Mouse (Mus musculus): Measurements from ENCODE around the gene Steap2.
"Not testable (repeated sequence)": the region's sequence is repeated elsewhere in the genome, so short reads cannot be mapped to it uniquely, and the experiment has no call there.

The Steap2 gene

DNA sequence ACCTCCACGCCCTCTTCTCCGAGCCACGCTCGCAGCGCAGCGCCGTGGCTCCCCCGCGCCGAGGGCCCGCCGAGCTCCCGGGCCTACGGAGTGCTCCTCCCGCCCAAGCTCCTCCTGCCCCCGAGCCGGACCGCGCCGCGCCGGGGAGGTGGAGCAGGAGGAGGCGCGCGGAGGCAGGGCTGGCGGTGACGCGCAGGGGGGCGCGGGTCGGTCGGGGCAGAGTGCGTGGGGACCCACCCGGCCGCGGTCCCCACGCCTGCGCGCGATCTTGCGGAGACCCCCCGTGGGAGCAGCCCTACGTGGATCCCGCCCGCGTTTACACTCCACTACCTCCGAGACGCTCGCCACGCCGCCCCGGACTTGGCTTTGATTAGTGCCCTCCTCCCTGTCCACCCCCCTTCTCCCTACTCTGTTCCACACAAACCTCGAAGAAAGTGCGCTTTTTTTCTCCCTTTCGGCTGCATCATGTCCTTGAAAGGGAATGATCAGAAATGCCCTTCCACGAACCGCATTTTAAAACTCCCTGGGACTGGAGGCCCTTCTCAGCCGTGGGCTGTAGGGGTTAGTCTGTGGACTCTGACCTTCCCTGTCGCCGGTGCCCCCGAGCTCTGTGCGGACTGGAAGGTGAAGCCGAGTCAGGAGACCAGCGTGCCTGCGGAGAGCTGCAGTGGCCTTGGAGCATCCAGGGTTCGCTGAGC, at the start of gene Steap2:
TSS of gene Steap2 (minus strand) at position 623 of the 698 bp plus-strand sequence.
- DNase-seq (ENCODE audit: low read depth): no peak

DNA sequence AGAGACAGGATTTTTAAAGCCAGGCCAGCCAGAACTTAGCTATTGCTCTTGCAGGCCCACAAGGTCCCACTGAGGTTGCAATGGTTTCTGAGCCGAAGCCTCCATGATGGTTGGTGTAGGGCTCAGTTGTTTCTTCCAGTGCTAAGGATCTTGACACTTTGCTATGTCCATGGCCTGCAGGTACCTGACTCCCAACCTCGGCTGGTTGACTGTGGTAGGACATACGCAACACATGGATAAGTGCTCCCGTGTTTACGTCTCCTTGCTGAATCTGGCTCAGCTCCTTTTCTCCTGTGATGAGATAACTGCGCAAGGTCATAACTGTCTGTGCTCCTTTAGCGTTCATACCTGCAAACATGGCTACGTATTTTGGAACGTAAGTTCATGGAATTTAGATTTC, 40.1 kb upstream of the Steap2 start:
- DNase-seq (ENCODE audit: low read depth): no peak

DNA sequence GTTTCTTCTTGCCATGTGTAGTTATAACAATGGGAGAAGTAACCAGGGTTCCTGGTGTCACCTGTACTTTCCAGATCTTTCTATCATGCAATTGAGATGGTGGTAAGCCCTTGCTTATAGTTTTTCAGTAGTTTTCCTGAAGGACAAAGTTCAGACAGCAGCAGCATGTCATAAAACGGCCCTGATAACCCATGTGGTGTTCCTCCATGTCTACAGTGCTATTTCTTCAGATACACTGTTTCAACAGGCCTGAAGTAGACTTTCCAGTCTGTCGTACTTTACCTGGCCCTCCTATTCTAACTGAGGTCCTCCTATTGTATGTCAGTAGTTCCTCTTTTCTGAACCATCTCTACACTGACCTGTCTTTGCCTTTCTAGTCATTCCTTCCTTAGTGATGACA, 38.5 kb upstream of the Steap2 start:
- DNase-seq (ENCODE audit: low read depth): no peak

DNA sequence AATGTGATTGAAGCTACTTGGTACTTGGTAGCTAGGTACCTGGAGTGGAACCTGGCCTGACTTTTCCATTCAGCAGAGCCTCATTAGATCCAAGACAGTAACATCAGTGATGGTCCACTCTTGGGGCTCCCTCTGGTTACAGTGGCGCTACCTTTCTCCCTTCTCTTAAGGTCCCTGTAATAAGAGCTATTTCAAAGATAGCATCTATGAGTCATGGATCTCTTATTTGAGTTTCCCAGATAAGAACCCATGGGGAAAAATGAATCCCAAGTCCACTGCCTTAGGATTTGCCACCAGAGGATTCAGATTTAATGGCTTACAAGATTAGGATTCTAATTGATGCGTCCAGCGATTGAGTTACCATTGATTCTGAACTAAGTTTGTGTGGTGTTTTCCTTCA, 37.8 kb upstream of the Steap2 start:
- no peak for DNase-seq (ENCODE audit: low read depth)

DNA sequence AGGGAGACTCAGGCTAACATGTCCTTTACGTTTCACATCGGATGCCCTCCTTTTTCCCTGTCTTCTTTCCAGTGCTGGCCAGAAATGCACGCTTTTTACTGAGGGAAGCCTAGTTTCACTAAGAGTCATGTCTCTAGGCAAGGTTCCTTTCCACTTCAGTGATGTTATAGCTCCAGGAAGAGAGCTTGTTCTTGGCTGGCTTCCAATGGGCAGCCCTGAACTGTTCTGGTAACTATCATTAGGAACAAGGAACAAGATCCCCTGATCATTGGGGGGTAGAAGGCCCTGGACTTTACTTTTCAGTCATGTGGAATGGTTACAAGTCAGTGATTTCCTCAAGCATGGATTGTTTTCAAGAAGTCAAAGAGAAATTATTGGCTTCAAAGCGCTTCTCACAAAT, 35.5 kb upstream of the Steap2 start:
- no peak for DNase-seq (ENCODE audit: low read depth)

DNA sequence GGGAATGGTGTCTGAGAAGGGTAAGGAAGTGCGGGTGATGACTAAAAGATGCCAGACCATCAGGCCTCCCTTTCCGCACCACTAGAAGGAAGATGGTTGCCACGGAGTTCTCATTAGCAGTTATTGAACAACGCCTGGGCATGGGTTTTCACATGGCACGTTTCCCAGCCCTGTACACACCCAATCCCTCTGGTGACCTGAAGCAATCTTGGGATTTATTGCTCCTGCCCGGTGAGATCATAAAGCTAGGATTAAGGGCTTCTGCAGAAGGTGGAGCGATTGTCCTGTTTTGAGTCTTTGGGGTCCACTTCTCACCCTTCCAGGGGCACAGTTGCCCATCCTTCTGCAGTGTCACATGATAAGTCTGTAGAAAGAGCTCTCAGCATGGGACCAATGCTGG, 27.8 kb upstream of the Steap2 start:
- no peak for DNase-seq (ENCODE audit: low read depth)

DNA sequence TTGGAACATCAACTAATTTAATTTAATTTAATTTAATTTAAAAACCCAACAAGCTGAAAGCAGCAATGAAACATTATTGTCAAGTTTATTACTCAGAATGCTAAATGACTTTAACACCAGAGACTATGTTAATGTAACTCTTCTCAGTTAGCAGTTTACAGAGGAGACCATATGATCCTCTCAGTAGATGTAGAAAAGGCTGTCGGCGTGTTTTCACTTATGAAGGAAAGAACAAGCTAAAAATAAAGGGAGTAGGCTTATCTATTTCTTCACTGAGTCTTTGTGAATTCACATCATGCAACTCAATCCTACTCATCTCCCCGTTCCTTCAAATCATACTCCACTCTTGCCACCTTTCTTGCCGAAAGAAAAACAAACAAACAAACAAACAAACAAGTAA, 16.7 kb upstream of the Steap2 start:
- no peak for DNase-seq (ENCODE audit: low read depth)

DNA sequence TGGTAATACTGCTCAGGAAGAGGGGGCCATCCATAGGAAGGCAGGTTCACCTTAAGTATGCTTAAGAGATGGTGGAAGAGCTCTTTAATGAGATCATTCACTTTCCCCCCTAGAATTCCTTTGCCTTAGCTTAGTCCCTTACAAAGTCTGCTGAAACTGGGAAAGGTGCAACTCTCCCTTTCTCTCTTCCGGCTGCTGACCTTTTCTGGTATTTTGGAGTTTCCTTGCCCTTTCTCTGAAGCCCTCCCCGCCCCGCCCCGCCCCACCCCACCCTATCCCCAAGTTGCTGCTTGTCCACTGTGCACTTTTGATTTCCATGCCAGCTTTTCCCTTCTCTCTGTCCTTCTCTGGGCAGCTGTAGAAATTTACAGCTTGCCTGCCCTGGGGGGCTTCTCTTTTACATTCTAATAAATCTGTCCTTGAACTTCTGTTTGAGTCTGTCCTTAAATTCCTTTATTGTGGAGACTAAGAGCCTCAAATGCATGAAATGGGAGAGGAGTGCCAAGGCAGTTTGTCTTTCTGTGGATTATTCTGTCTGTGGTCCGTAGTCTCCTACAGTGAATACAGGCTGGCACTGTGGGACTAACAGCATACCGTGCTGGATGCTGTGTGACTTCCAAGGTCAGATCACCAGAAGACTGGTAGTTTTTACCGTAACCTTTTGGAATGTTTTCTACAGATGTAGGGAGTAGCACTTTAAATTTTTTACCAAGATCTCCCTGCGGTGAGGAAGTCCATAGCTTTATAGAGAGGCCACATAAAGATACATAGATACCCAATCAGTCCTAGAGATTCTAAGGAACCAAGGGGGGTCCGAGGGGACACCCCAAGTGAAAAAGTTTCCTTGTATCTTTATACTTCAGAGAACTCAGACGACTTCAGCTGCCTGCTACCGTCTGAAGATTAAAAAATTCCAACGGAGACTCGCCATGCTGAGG, 13.2 kb upstream of the Steap2 start:
- DNase-seq (ENCODE audit: low read depth): no peak

DNA sequence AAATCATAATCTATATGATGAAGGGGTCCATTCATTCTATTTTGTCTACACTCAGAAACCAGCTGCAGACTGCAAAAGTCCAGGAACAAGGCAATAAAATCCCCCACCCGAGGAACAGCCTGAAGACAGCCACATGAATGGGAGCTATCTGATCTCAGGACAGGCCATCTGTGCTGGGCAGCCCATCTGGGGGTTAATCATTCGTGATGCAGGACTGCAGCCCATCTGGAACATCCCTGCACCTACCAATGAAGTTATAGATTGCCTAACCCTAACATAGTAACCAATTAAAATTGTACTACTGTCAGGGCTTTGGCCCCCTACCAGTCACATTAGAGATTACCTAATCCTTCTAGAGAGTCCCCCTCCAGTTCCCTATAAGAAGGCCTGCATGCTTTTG, 10.6 kb upstream of the Steap2 start:
- DNase-seq (ENCODE audit: low read depth): no peak

DNA sequence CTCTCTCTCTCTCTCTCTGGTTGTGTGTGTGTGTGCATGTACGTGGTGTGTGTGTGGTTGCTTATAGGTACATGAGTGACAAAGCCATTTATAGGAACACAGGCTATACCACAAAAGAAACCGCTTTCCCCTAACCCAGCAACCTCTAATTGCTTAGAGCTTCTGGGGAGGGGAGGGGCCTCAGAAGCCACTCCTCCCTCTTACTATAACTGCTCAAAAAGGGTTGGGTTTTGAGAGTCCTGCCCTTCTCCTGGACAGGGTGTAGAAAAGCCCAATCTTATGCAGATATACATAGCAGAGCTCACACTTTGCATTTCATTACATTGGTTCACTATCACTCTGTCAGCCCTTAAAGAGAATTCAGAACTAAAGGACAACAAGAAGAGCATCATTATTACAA, 6.0 kb upstream of the Steap2 start:
- no peak for DNase-seq (ENCODE audit: low read depth)

DNA sequence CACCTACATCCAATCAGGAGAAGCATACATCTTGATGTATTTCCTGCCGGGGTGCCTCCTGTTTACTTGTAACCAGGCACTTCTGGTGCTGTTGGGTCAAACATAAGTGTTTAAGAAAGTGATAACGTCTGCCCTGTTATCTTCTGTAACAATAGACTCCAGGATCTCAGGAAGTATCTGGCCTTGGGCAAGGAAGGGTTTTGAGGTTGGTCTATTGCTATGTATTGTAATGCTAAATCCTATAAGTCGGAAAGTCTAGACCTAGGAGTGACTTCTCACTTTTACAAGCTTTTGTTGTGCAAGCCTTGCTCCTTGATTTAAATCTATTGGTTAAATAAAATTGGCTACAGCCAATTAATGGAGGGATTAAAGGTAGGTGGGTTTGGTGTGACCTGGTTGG, 4.5 kb upstream of the Steap2 start:
- DNase-seq (ENCODE audit: low read depth): no peak

DNA sequence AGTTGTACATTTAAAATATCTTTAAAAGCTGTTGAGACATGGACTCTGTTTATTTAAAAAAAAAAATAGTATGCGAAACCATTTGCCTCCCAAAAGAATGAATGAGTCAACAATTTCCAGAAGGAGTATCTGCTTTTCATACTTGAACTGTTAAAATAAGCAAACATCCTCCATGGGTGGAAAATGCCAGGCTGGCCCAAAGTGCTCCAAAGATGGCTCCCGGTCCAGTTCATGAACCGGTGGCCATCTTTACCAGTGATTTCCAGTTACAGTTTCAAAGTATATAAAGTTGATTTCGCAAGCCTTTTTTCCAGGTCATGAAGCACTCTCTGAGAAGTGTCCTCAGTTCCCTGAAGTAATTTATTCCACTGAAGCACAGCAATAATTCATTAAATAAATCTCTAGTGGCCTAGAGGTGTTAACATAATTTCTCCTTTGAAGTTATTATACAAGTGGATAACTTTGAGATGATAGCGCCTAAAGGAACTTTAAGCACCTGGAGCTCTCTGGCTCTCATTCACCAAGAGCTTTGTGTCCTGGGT, 1.1 kb upstream of the Steap2 start:
- DNase-seq (ENCODE audit: low read depth): no peak

DNA sequence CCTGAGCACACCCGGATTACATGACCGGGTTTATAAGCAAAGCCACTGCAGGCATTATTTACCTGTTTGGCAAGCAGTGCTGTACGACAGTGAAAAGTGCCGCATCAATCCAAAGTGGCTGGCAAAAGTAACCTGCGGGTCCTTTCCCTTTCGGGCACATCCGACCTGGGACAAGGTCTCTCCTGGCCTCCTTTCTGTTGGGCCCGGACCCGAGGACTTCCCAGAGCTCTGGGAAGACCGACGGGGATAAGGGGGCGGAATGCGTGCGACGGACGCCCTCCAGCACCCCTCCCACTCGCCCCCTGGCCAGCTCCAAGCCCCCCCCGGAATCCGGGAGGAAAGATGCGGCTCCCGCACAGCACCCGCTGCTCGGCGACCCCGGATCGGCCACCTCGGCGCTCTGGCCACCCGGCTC, 830 bp downstream of the Steap2 start:
- no peak for DNase-seq (ENCODE audit: low read depth)

DNA sequence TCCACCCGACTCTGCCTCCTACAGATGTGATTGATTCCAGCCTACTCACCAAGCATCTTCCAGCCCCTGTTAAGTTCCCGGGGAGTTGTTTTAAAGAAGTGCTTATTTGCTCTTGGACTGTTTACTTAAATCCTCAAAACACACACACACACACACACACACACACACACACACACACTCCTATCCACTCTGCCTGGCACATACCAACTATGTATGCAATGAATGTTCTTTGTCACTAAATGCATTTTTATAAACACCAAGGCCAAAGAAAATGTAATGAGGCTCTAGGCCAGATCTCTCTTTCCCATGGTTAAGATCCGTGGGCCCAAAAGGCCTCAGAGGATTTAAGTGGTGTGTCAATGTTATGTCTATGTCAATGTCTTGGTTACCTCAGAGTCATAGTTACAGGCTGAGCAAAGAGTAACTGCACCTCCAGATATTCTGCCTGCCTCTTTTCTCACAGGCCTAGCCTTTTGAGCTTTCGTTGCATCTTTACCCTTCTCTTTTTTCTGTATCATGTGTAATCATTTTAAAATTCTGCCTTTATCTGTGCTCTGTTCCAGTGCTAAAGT, 2.1 kb downstream of the Steap2 start:
- DNase-seq (ENCODE audit: low read depth): no peak

DNA sequence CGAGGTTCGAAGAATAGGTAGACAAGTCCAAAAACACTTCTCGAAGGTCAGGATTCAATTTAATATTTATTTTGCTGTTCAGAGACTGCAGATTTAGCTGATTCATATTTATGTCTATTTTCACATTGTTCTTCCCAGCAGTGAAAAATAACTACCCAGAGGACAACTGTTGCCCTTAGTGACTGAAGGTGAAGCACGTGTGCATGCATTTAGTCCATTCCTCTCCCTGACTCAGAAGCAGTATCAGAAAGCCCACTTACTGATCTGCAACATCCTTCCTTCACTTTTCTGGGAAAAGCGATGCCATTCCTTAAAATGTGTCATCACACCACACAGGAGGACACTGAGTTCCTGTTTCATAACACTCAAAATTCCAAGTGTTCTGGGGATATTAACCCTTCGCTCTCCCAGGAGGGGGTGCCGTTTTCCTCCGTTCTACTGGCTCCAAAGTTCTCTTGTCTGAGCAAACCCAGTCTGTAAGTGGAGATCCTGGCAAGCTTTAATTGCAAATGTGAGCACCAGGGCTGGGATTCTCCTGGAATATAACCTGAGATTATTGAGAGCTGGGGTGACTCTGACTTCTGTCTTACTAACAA, 5.3 kb downstream of the Steap2 start:
- DNase-seq (ENCODE audit: low read depth): no peak

DNA sequence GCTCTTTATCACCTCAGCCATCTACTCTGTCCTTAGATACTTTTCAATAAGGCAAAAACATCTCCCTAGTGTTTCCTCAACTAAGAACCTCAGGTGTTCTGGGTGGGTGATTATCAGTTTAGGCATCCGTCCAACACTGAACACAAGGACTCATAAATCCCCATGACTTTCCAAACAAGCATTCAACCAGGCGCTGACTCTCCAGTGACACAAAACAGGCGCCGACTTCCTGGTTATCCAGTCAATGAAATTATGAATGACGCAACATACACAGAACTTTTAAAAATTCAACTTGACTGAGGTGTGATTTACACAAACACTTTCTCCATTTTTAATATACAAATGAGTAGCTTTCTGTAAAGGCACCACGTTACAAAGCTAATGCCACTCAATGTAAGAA, 6.2 kb downstream of the Steap2 start:
- DNase-seq (ENCODE audit: low read depth): no peak

DNA sequence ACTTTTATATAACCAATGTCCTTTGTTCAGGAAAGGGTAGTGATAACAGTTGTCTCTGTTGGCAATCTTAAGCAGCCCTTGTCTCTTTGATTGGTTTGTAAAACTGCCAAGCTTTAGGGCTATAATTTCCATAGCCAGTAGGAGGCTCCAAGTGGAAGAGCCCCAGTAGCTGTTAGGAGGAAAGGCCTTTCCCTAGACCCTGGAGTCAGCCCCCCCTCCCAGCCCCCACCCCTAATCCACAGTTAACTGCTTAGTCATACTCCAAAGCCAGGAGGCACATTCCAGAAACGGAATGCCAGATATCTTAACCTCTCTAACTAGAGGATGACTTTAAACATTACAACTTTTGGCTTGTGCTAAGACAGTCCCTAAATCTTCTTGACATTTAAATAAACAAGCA, 7.4 kb downstream of the Steap2 start:
- no peak for DNase-seq (ENCODE audit: low read depth)

DNA sequence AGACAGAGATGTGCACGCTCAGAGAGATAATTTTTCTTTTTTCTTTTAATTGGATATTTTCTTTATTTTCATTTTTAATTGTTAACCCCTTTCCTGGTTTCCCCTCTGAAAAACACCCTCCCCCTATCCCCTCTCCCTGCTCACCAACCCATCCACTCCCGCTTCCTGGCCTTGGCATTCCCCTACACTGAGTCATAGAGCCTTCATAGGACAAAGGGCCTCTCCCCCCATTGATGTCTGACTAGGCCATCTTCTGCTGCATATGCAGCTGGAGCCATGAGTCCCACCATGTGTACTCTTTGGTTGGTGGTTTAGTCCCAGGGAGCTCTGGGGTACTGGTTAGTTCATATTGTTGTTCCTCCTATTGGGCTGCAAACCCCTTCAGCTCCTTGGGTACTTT, 9.4 kb downstream of the Steap2 start:
- not testable (repeated sequence) for DNase-seq (ENCODE audit: low read depth)

DNA sequence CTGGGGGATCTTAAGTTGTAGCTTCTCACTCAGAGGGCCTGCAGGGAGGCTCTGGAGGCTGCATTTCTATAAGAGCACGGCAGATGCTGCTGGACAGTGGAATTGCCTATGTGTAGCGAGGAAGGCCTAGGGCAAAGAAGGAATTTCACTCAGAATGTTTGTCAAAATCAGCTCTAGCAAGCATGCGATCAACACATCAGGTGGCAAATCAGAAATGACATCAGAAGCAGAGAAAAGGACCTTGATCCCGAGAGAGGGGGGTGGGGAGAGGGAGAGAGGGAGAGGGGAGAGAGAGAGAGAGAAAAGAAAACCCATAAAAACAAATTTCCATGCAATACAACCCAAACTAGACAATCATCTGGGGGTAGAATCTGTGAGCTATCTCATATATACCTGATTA, 11.1 kb downstream of the Steap2 start:
- no peak for DNase-seq (ENCODE audit: low read depth)

DNA sequence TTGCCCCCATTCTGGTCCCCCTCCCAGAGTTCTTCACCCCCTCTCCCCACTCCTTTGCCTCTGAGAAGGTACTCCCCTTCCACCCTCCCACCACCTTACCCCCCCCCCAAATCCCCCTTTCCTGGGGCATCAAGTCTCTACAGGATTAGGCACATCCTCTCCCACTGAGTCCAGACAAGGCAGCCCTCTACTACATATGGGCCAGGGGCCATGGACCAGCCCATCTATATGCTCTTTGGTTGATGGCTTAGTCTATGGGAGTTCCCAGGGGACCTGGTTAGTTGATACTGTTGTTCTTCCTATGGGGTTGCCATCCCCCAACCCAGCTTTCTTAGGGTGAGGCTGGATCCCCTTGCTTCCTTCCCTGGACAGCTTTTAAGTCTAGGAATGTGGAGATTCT, 14.9 kb downstream of the Steap2 start:
- DNase-seq (ENCODE audit: low read depth): no peak

DNA sequence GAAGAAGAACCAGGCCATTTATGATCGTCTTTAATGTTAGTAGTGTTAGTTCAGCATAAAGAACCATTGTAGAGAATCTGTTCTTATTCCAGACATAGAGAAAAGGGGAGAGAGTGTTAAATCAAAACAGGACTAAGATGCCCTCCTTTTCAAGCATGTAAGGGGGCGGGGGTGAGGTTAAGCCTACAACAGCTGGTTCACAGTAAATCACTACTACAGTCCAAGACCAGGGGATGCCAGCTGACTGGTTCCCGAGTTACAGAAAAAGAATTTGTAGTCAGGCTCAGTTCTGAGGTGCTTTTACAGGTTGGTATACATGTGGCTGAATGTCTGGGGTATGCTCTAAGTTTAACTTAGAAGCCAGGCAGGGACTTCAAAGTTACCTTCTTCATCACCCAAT, 18.3 kb downstream of the Steap2 start:
- DNase-seq (ENCODE audit: low read depth): no peak

DNA sequence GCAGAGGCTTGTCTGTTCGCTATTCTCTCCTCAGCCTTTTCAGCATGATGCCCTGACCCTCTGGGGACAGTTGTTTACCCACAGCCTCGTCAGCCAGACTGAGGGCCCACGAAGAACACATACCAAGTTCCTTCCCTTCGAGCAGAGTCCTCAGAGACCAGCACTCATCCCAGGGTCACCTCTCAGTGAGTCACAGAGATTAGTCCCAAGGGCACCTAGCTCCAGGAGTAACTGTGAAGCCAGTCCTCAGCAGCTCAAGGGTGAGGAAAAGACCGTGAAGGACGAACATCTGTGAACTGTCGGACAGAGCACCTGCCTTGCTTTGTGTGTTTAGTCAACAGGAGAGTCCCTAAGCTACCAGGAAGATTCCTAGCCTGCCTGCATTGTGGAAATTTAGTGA, 25.5 kb downstream of the Steap2 start:
- DNase-seq (ENCODE audit: low read depth): no peak
